In genomic region chr7:125480518-125480917, GRCm38 (mm10) we compare ENCODE assay signal across 13 mouse cellular contexts.
"Had no signal": no experiment of that assay in that cellular context is flagged by ENCODE, and none has a peak within 500 bp of the region (broad histone marks: within the 10 kb centered on the region; RNA-seq: fewer than 3 reads in every experiment).

No protein-coding gene starts in this region.

- H3K4me3 ChIP-seq: kidney, embryonic 15.5 days; left cerebral cortex, adult 2 months; limb, embryonic 10.5 days; megakaryocyte, embryonic 14.5 days; midbrain, embryonic 12.5 days had no signal

- H3K27ac ChIP-seq: kidney, embryonic 15.5 days; left cerebral cortex, adult 2 months; limb, embryonic 10.5 days; midbrain, embryonic 12.5 days had no signal

- H3K9me3 ChIP-seq: kidney, embryonic 15.5 days; limb, embryonic 10.5 days; megakaryocyte, embryonic 14.5 days; midbrain, embryonic 12.5 days had no signal

- H3K27me3 ChIP-seq: kidney, embryonic 15.5 days; megakaryocyte, embryonic 14.5 days; midbrain, embryonic 12.5 days had no signal

- ATAC-seq: lung, postnatal 0 days had no signal

- H3K4me2 ChIP-seq: kidney, embryonic 15.5 days; midbrain, embryonic 12.5 days had no signal

- H3K9ac ChIP-seq: kidney, embryonic 15.5 days; midbrain, embryonic 12.5 days had no signal

- DNase-seq: kidney, adult 18-20 months; kidney, postnatal 14 days; lung, adult 2 months; lung, postnatal 4 days; right cerebral cortex, adult 18-20 months; right cerebral cortex, postnatal 25 days; thymus, postnatal 36 days had no signal
